Mouse (Mus musculus) liver, embryonic 16.5 days (tissue): Measurements from ENCODE around the gene Klhl32. TPM values are rescaled to one million over a fixed set of nuclear protein-coding genes. Genes with fewer than 3 reads are reported as not detected.

Source experiments
- ATAC-seq: fragments of 200-750 bp; cut with Nextera tagmentation; 2 replicates; pipeline ENCODE4 v1.8.0; 2017; ENCODE audit warnings: low read depth, mild to moderate bottlenecking, moderate number of reproducible peaks, moderate library complexity
- H3K27ac ChIP-seq: fragments of 300-500 bp; sonication (generic); 2 replicates; pipeline ENCODE4 v1.5.1; 2014; ENCODE audit warnings: mild to moderate bottlenecking, low read length
- H3K27me3 ChIP-seq: fragments of 300-500 bp; sonication (generic); 2 replicates; pipeline ENCODE4 v1.6.1; 2014; ENCODE audit warnings: low read depth, low read length, mixed read lengths; ENCODE audit not compliant: control insufficient read depth, insufficient read depth
- H3K36me3 ChIP-seq: fragments of 300-500 bp; sonication (generic); 2 replicates; pipeline ENCODE4 v1.6.1; 2014; ENCODE audit warnings: mild to moderate bottlenecking; ENCODE audit not compliant: control insufficient read depth, insufficient read depth
- H3K4me1 ChIP-seq: fragments of 300-500 bp; sonication (generic); 2 replicates; pipeline ENCODE4 v1.6.1; 2014; ENCODE audit warnings: low read depth, low read length, mixed read lengths; ENCODE audit not compliant: control insufficient read depth
- H3K4me2 ChIP-seq: fragments of 300-500 bp; sonication (generic); 2 replicates; pipeline ENCODE4 v1.6.1; 2014; ENCODE audit warnings: low read depth, low read length, mixed read lengths
- H3K4me3 ChIP-seq: fragments of 300-500 bp; sonication (generic); 2 replicates; pipeline ENCODE4 v1.5.1; 2014; ENCODE audit warnings: low read depth, mild to moderate bottlenecking, low read length
- H3K9ac ChIP-seq: fragments of 300-500 bp; sonication (generic); 2 replicates; pipeline ENCODE4 v1.6.1; 2014; ENCODE audit warnings: low read depth, low read length
- H3K9me3 ChIP-seq: fragments of 300-500 bp; sonication (generic); replicated peaks from 2 replicates; pipeline ENCODE4 v1.6.1; 2016; ENCODE audit warnings: low read length; ENCODE audit not compliant: control insufficient read depth
- WGBS: fragments of 180-500 bp; shearing (Covaris S2); extraction: QIAGEN DNeasy Blood & Tissue Kit; methylation state at CpG from one replicate; pipeline ENCODE4 v1.1.7; 2014; ENCODE audit not compliant: insufficient replicate concordance; 5-methylcytosine and 5-hydroxymethylcytosine counted together
- polyA plus RNA-seq: library from polyadenylated mRNA; unstranded; fragments of >200 nt; fragmentation: Nextera tagmentation; extraction: Ambion mirVana; gene quantifications from 2 replicates; pipeline ENCODE4 v1.2.1, GENCODE M21; 2015

Klhl32 gene
- polyA plus RNA-seq, 1 experiment from 2014 or later: 0.19 TPM

- Histone ChIP-seq H3K27me3 (no peaks in the 10 kb centered on the region), H3K9me3 (no peaks in the 10 kb centered on the region), H3K27ac (no peak overlapping the region), H3K9ac (no peak overlapping the region), H3K4me3 (no peak overlapping the region), H3K4me1 (no peaks in the 10 kb centered on the region), H3K36me3 (no peaks in the 10 kb centered on the region), H3K4me2 (no peak overlapping the region)
- no peak for ATAC-seq
- 74% methylated on average over 6 of the region's 6 CpGs for WGBS
These were observed 282.9 kb downstream of the Klhl32 start for GRCm38 (mm10) chr4:24568026-24568425.

Other genes starting within 250 kb of the Klhl32 start
- gene Ndufaf4, start 47.0 kb upstream of the Klhl32 start, polyA plus RNA-seq: 16.9 TPM in 2 replicates
- 0.08 TPM in 1 of 2 replicates, not detected in the other for gene Gpr63, start 115.3 kb upstream of the Klhl32 start, polyA plus RNA-seq